Mouse (Mus musculus) megakaryocyte-erythroid progenitor cell, adult 5-6 weeks (primary cell): ENCODE data around the gene Prdx1. TPM values are rescaled to one million over a fixed set of nuclear protein-coding genes. Genes with fewer than 3 reads are reported as not detected.
"Not testable (repeated sequence)": the region's sequence is repeated elsewhere in the genome, so short reads cannot be mapped to it uniquely, and the experiment has no call there.

ENCODE experiments used
- ATAC-seq: replicated peaks from 2 replicates; pipeline ENCODE4 v1.8.0; 2016; ENCODE audit warnings: mild to moderate bottlenecking, inconsistent platforms; ENCODE audit not compliant: severe bottlenecking, poor library complexity, low FRiP score, low TSS enrichment
- total RNA-seq, 2 experiments: library from RNA; stranded (forward) in 1 of 2; stranded (reverse) in 1 of 2; fragments of 200-1000, 215-1000 nt in 1 of 2; fragments of >200 nt in 1 of 2; fragmentation: Nextera tagmentation in 1 of 2; gene quantifications; 2 replicates each; pipeline ENCODE4 v1.2.3; 2014 to 2017

Prdx1 gene
- 158 and 208 TPM in 2 replicates for total RNA-seq (2014; fragmentation: Nextera tagmentation)
- total RNA-seq (2017) = 268 and 287 TPM in 2 replicates

- ATAC-seq = peak; percentile 96
Measured at GRCm38 (mm10) chr4:116685402-116686061, at the start of gene Prdx1. Gene Prdx1, plus strand, starts transcription at chr4:116685544.

GRCm38 (mm10) chr4:116638821-116639220 lies 46.5 kb upstream of the Prdx1 start:
- no peak for ATAC-seq

GRCm38 (mm10) chr4:116642071-116642470 lies 43.3 kb upstream of the Prdx1 start:
- ATAC-seq = no peak

- peak; percentile 84 for ATAC-seq
Measured at GRCm38 (mm10) chr4:116644326-116644725, 41.0 kb upstream of the Prdx1 start.

GRCm38 (mm10) chr4:116645624-116646023 lies 39.7 kb upstream of the Prdx1 start:
- no peak for ATAC-seq

GRCm38 (mm10) chr4:116649411-116649810 lies 35.9 kb upstream of the Prdx1 start:
- ATAC-seq = no peak

GRCm38 (mm10) chr4:116650365-116650764 lies 35.0 kb upstream of the Prdx1 start:
- ATAC-seq = no peak

- peak; percentile 91 for ATAC-seq
Measured at GRCm38 (mm10) chr4:116650924-116651796, 34.2 kb upstream of the Prdx1 start, which contains the start of gene Akr1a1. Gene Akr1a1, minus strand, starts transcription at chr4:116651680.

GRCm38 (mm10) chr4:116651797-116652135 lies 33.6 kb upstream of the Prdx1 start:
- peak; percentile 16; the same call in 1 of the 2 replicates for ATAC-seq

- ATAC-seq = no peak
Measured at GRCm38 (mm10) chr4:116653228-116653627, 32.1 kb upstream of the Prdx1 start.

GRCm38 (mm10) chr4:116655100-116655499 lies 30.2 kb upstream of the Prdx1 start:
- ATAC-seq = no peak

GRCm38 (mm10) chr4:116655658-116656057 lies 29.7 kb upstream of the Prdx1 start:
- ATAC-seq = no peak

- no peak for ATAC-seq
Measured at GRCm38 (mm10) chr4:116657971-116658370, 27.4 kb upstream of the Prdx1 start.

GRCm38 (mm10) chr4:116659474-116659873 lies 25.9 kb upstream of the Prdx1 start:
- no peak for ATAC-seq

GRCm38 (mm10) chr4:116659916-116660315 lies 25.4 kb upstream of the Prdx1 start:
- ATAC-seq = not testable (repeated sequence)

GRCm38 (mm10) chr4:116660829-116661228 lies 24.5 kb upstream of the Prdx1 start:
- ATAC-seq = no peak

GRCm38 (mm10) chr4:116661998-116662397 lies 23.3 kb upstream of the Prdx1 start:
- ATAC-seq = no peak

- no peak for ATAC-seq
Measured at GRCm38 (mm10) chr4:116666625-116667024, 18.7 kb upstream of the Prdx1 start.

GRCm38 (mm10) chr4:116668145-116668544 lies 17.2 kb upstream of the Prdx1 start:
- no peak for ATAC-seq

GRCm38 (mm10) chr4:116669291-116669690 lies 16.1 kb upstream of the Prdx1 start:
- ATAC-seq = no peak

- ATAC-seq = peak; percentile 91
Measured at GRCm38 (mm10) chr4:116672785-116673184, 12.6 kb upstream of the Prdx1 start.
